Mouse (Mus musculus) heart, embryonic 12.5 days (tissue): ENCODE results near the gene Fstl4. TPM values are rescaled to one million over a fixed set of nuclear protein-coding genes. Genes with fewer than 3 reads are reported as not detected.
A peak's percentile ranks its signal among the peaks of the same experiment; 100 is the strongest.

Source experiments
- ATAC-seq: fragments of 200-750 bp; cut with Nextera tagmentation; 2 replicates; pipeline ENCODE4 v1.8.0; 2017; ENCODE audit warnings: moderate TSS enrichment, moderate library complexity; ENCODE audit not compliant: insufficient number of reproducible peaks, low FRiP score
- H3K27ac ChIP-seq: fragments of 300-500 bp; sonication (generic); 2 replicates; pipeline ENCODE4 v1.5.1; 2016; ENCODE audit warnings: mild to moderate bottlenecking, moderate library complexity; ENCODE audit not compliant: poor library complexity, severe bottlenecking
- H3K27me3 ChIP-seq: fragments of 300-500 bp; sonication (generic); replicated peaks from 2 replicates; pipeline ENCODE4 v1.6.1; 2016; ENCODE audit warnings: mild to moderate bottlenecking, moderate library complexity
- H3K36me3 ChIP-seq: fragments of 300-500 bp; sonication (generic); 2 replicates; pipeline ENCODE4 v1.6.1; 2016; ENCODE audit warnings: mild to moderate bottlenecking, moderate library complexity
- H3K4me1 ChIP-seq: fragments of 300-500 bp; sonication (generic); replicated peaks from 2 replicates; pipeline ENCODE4 v1.6.1; 2016; ENCODE audit warnings: mild to moderate bottlenecking
- H3K4me2 ChIP-seq: fragments of 300-500 bp; sonication (generic); 2 replicates; pipeline ENCODE4 v1.6.1; 2016; ENCODE audit warnings: mild to moderate bottlenecking, moderate library complexity
- H3K4me3 ChIP-seq: fragments of 300-500 bp; sonication (generic); 2 replicates; pipeline ENCODE4 v1.5.1; 2016; ENCODE audit warnings: mild to moderate bottlenecking
- H3K9ac ChIP-seq: fragments of 300-500 bp; sonication (generic); 2 replicates; pipeline ENCODE4 v1.6.1; 2016; ENCODE audit warnings: mild to moderate bottlenecking, moderate library complexity
- H3K9me3 ChIP-seq: fragments of 300-500 bp; sonication (generic); replicated peaks from 2 replicates; pipeline ENCODE4 v1.6.1; 2016; ENCODE audit warnings: mild to moderate bottlenecking, moderate library complexity
- WGBS: fragments of 180-500 bp; shearing (Covaris S2); methylation state at CpG from one replicate; pipeline ENCODE4 v1.1.7; 2016; 5-methylcytosine and 5-hydroxymethylcytosine counted together
- polyA plus RNA-seq: library from polyadenylated mRNA; unstranded; fragments of >200 nt; fragmentation: Nextera tagmentation; extraction: Ambion mirVana; gene quantifications from 2 replicates; pipeline ENCODE4 v1.2.1, GENCODE M21; 2016

Gene Fstl4
- polyA plus RNA-seq, 1 experiment from 2014 or later, result 14.8 TPM

DNA sequence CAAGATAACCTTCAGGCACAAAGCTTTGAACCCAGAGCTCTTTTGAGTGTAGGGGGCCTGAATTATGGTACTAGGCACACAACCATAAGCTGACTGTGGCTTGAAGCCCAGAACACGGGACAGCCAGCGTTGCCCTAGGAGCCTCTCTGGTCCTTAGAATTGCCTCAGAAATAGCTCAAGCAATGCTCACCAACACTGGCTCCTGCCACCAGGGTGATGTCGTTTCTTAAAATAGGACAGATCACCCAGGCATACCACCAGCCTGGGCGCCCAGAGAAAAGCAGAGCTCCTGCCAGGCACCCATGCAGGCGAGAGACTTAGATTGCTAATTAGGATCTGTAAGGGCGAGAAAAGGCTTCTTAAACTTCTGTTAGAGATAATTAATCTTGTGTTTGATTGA is 206.0 kb downstream of the Fstl4 start:
- Histone ChIP-seq H3K9me3 (no peaks in the 10 kb centered on the region), H3K4me1 (peaks cover 16% of the 10 kb centered on the region), H3K4me3 (no peak overlapping the region), H3K27me3 (no peaks in the 10 kb centered on the region), H3K27ac (peak overlapping the region; percentile 41), H3K9ac (no peak overlapping the region), H3K36me3 (no peaks in the 10 kb centered on the region), H3K4me2 (no peak overlapping the region)
- no peak for ATAC-seq
- 43% methylated on average over 6 of the region's 6 CpGs for WGBS

DNA sequence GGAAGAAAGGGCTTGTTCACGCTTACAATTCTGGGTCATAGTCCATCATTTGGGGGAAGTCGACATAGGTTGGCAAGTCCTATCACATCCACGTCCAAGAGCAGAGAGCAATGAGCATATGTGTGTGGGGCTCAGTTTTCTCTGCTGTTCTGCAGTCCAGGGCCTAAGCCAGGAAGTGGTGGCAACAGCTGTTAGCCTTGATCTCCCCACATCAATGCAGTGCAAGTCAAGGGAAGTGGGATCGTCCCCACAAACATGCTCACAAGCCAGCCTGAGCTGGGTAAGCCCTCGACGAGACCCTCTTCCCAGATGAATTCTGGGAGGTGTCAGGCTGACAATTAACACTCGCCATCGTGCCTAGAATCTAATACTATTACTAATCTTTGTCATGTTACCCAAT is 222.6 kb downstream of the Fstl4 start:
- 83% methylated on average over 8 of the region's 8 CpGs for WGBS
- H3K27ac ChIP-seq, result no peak overlapping the region
- H3K4me3 ChIP-seq, result no peak overlapping the region
- H3K9me3 ChIP-seq, result no peaks in the 10 kb centered on the region; the same call in 1 of the 2 replicates
- H3K4me2 ChIP-seq, result no peak overlapping the region
- no peak for ATAC-seq
- H3K27me3 ChIP-seq, result no peaks in the 10 kb centered on the region
- H3K9ac ChIP-seq, result no peak overlapping the region
- no peaks in the 10 kb centered on the region for H3K4me1 ChIP-seq
- H3K36me3 ChIP-seq, result no peaks in the 10 kb centered on the region

DNA sequence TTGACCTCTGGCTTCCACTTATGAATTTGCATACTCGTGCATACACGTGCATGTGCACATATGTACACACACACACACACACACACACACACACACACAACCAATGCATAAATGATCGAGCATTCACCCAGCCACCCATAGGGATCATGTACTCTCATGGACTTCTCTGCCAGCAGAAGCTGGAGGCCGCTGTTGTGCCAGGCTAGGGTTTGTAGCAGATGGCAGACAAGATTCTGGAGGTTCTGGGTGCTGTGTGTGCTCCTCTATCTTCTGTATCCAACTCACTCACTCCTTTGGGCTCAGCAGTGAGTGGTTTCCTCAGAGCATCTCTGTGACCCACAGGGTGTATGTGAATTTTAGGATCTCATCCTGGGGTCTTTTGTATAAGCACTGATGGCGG is 230.3 kb downstream of the Fstl4 start:
- H3K9me3 ChIP-seq, result 0 out of 2 replicates have a peak, but pooled peaks cover 5% of the 10 kb centered on the region
- no peaks in the 10 kb centered on the region for H3K36me3 ChIP-seq
- H3K4me2 ChIP-seq, result no peak overlapping the region
- H3K4me1 ChIP-seq, result 0 out of 2 replicates have a peak, but pooled peaks cover 3% of the 10 kb centered on the region
- H3K4me3 ChIP-seq, result no peak overlapping the region
- no peaks in the 10 kb centered on the region for H3K27me3 ChIP-seq
- no peak overlapping the region for H3K27ac ChIP-seq
- 84% methylated on average over 5 of the region's 5 CpGs for WGBS
- H3K9ac ChIP-seq, result no peak overlapping the region
- no peak for ATAC-seq

DNA sequence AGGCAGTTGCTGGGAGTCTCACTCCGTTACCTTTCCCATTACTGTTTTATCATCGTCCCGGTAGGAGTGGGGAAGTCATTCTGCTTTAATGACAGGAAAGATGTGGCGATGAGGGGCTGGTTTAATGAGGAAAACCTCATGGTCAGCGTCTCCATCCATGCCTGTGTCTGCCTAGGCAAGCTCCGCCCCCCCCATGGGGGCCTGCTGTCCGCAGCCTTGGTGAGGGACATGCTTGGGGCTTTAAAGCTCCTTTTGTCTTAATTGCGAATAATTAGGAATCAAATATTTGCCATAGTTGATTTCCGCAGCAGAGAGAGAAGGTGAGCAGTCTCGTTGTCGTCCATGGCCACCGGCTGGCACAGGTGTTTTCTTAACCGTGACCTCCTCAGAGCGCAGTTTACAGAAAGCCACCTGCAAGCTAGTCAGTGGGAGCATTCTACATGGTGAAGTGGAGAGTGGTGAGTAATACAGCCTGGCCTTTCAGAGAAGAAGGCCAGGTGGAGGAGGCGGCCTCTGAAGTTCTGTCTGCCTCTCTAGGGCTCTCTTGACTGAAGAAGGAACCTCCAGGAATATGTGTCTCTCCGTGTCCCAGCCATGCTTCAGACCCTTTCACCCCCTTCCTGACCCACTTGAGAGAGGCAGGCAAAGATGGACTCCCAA is 232.1 kb downstream of the Fstl4 start:
- 0 out of 2 replicates have a peak, but pooled peaks cover 5% of the 10 kb centered on the region for H3K9me3 ChIP-seq
- ATAC-seq, result no peak
- 0 out of 2 replicates have a peak, but pooled peaks cover 3% of the 10 kb centered on the region for H3K4me1 ChIP-seq
- H3K4me2 ChIP-seq, result no peak overlapping the region
- no peak overlapping the region for H3K27ac ChIP-seq
- no peak overlapping the region for H3K4me3 ChIP-seq
- no peaks in the 10 kb centered on the region for H3K27me3 ChIP-seq
- no peaks in the 10 kb centered on the region for H3K36me3 ChIP-seq
- no peak overlapping the region for H3K9ac ChIP-seq
- WGBS, result 81% methylated on average over 16 of the region's 16 CpGs

DNA sequence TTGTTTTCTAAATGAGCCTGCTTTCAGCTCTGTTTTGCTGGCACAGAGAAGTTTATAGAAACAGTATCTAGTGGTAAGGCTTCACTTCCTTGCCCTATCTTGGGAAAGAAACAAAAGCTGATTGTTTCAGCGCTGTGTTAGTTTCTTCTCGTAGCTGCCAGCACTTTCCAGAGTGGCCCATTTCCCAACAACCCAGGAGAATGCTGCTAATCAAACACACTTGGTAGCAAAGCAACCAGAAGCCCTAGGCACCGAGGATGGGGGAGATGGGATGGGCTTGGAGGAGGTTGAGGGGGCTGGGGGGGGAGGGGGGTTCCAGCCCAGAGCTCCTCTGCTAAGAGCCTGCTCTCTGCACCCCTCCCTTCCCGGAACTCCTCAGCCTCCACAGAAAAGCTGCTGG is 233.0 kb downstream of the Fstl4 start:
- no peak for ATAC-seq

DNA sequence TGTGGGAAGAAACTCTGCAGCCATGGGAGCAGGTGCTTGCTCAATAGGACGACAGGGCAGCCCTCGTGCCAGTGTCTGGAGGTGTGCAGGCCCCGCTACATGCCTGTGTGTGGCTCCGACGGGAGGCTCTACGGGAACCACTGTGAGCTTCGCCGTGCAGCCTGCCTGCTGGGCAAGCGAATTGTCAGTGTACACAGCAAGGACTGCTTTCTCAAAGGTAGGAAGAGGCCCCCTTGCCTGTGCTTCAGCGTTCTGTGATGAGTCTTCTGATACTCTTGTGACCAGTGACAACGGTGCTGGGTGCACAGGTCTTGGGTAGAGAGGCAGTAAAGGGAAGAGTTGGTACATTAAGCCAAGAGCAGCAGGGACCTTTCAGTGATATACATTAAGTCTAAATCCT is 235.8 kb downstream of the Fstl4 start:
- no peak overlapping the region for H3K27ac ChIP-seq
- ATAC-seq, result no peak
- no peak overlapping the region for H3K4me3 ChIP-seq
- H3K4me1 ChIP-seq, result peaks cover 8% of the 10 kb centered on the region; the same call in 1 of the 2 replicates
- 77% methylated on average over 11 of the region's 11 CpGs for WGBS
- 0 out of 2 replicates have a peak, but pooled peaks cover 5% of the 10 kb centered on the region for H3K9me3 ChIP-seq
- H3K36me3 ChIP-seq, result no peaks in the 10 kb centered on the region
- no peak overlapping the region for H3K4me2 ChIP-seq
- no peaks in the 10 kb centered on the region for H3K27me3 ChIP-seq
- no peak overlapping the region for H3K9ac ChIP-seq

More for the DNA sequence above, 233.0 kb downstream of the Fstl4 start:
- H3K36me3 ChIP-seq, result no peaks in the 10 kb centered on the region
- H3K4me1 ChIP-seq, result 0 out of 2 replicates have a peak, but pooled peaks cover 3% of the 10 kb centered on the region
- H3K4me2 ChIP-seq, result no peak overlapping the region
- 0 out of 2 replicates have a peak, but pooled peaks cover 5% of the 10 kb centered on the region for H3K9me3 ChIP-seq
- no peaks in the 10 kb centered on the region for H3K27me3 ChIP-seq
- no peak overlapping the region for H3K4me3 ChIP-seq
- H3K27ac ChIP-seq, result no peak overlapping the region
- WGBS, result 35% methylated on average over 4 of the region's 4 CpGs
- no peak overlapping the region for H3K9ac ChIP-seq

DNA sequence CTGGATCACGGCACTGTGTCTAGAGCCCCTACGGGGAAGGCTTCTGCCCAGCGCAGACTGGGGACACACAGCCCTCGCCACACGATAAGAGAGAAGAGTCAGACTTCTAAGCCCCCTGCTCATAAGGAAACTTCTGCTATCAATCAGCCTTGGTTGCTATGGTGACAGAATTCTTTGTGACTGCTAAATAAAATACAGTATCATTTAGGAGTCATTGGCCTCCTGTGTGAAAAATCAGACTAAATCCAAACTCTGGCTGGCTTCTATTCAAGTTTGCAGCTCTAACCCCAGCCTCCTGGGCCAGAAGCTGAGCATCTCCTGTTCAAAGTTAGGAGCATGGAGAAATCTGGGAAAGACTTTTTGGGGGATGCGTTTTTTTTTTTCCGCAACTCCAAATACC is 238.9 kb downstream of the Fstl4 start:
- H3K4me2 ChIP-seq, result no peak overlapping the region
- no peaks in the 10 kb centered on the region for H3K36me3 ChIP-seq
- H3K9me3 ChIP-seq, result 0 out of 2 replicates have a peak, but pooled peaks cover 5% of the 10 kb centered on the region
- no peak overlapping the region for H3K4me3 ChIP-seq
- no peaks in the 10 kb centered on the region for H3K27me3 ChIP-seq
- ATAC-seq, result no peak
- H3K27ac ChIP-seq, result no peak overlapping the region
- 57% methylated on average over 7 of the region's 7 CpGs for WGBS
- no peak overlapping the region for H3K9ac ChIP-seq
- peaks cover 4% of the 10 kb centered on the region; the same call in 1 of the 2 replicates for H3K4me1 ChIP-seq

DNA sequence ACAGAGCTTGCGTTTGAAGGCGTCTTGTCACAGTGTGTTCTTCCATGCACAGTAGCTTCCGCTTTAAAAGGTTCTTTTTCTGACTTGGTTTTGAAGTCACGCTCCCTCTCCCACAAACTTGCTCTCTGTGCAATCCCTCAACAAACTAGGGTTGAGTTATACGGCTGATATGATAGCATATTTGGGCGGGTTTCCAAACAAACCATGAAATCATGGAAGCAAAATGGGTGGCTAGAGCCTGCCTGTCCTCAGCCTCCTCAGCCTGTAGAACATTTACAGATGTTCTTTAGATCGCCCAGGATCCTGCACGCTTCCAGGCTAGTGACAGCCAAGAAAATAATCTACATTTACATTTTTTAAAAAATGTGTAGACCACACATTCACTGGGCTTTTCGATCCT is 239.4 kb downstream of the Fstl4 start:
- Histone ChIP-seq H3K27ac (no peak overlapping the region), H3K4me3 (no peak overlapping the region), H3K9me3 (0 out of 2 replicates have a peak, but pooled peaks cover 5% of the 10 kb centered on the region), H3K4me2 (no peak overlapping the region), H3K36me3 (no peaks in the 10 kb centered on the region), H3K4me1 (peaks cover 4% of the 10 kb centered on the region; the same call in 1 of the 2 replicates), H3K9ac (no peak overlapping the region), H3K27me3 (no peaks in the 10 kb centered on the region)
- 66% methylated on average over 9 of the region's 9 CpGs for WGBS
- ATAC-seq, result no peak

DNA sequence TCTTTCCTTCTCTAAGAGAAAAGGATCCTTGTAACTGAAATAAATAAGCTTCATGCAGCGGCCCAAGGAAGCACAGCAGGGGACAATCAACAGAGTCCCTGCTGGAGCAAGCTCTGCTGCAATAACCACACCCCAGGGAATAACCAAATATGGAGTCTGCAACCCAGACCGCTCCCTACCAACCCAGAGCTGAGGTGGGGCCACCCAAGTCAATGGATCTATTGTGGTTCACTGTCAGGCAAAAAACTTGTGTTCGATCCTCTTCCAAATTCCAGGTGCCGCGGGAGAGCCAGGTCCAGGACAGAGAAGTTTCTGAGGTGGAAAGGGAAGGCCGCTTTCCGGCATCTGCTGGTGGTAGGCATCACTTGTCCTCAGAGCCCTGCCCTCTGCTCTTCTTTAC is 245.2 kb downstream of the Fstl4 start:
- no peak for ATAC-seq

DNA sequence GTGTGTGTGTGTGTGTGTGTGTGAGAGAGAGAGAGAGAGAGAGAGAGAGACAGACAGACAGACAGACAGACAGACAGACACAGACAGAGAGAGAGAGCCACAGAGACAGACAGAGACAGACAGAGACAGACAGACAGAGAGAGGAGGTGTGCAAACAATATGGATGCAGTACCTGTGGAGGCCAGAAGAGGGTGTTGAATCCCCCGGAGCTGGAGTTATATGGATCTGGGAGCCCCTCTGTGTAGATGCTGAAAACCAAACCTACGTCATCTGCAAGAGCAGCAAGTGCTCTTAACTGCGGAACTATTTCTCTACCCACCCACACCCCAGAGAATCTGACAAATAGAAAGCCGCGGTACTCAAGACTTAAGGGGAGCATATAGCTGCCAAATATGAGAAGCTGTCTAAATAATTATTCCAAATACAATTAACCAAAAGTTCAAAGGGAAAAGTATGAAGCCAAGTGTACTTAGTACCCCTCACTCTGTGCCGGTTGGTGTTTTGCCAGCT is 247.6 kb downstream of the Fstl4 start:
- H3K4me3 ChIP-seq, result no peak overlapping the region
- no peak overlapping the region for H3K4me2 ChIP-seq
- no peaks in the 10 kb centered on the region for H3K36me3 ChIP-seq
- no peaks in the 10 kb centered on the region; the same call in 1 of the 2 replicates for H3K4me1 ChIP-seq
- H3K9ac ChIP-seq, result no peak overlapping the region
- 76% methylated on average over 6 of the region's 6 CpGs for WGBS
- no peak for ATAC-seq
- no peak overlapping the region for H3K27ac ChIP-seq
- H3K27me3 ChIP-seq, result no peaks in the 10 kb centered on the region
- no peaks in the 10 kb centered on the region for H3K9me3 ChIP-seq

More for the DNA sequence above, 245.2 kb downstream of the Fstl4 start:
- Histone ChIP-seq H3K4me2 (no peak overlapping the region), H3K4me3 (no peak overlapping the region), H3K27me3 (no peaks in the 10 kb centered on the region), H3K4me1 (no peaks in the 10 kb centered on the region; the same call in 1 of the 2 replicates), H3K36me3 (no peaks in the 10 kb centered on the region), H3K27ac (no peak overlapping the region), H3K9ac (no peak overlapping the region), H3K9me3 (no peaks in the 10 kb centered on the region)
- WGBS, result 58% methylated on average over 7 of the region's 7 CpGs

DNA sequence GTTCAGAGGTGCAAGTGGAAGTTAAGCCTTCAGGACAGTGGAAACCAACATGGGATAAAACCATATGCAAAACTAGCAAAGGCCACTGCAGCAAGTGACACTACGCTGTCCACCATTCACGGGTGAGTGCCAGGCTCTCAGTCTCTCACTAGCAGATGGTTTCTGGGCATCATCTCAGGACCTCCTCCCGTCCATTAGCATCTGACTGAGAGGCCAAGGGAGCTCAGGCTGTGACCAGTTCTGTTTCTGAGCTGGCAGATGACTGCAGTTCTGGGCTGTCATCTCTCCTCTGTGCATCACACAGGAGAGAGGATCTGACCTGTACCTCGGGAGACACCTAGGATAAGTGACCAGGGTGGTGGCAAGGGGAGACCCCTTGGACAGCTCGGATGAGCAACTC is 249.5 kb downstream of the Fstl4 start:
- H3K27me3 ChIP-seq, result no peaks in the 10 kb centered on the region
- ATAC-seq, result no peak
- no peaks in the 10 kb centered on the region for H3K9me3 ChIP-seq
- H3K9ac ChIP-seq, result no peak overlapping the region
- H3K36me3 ChIP-seq, result no peaks in the 10 kb centered on the region
- no peak overlapping the region for H3K4me3 ChIP-seq
- no peak overlapping the region for H3K27ac ChIP-seq
- 74% methylated on average over 5 of the region's 5 CpGs for WGBS
- no peaks in the 10 kb centered on the region; the same call in 1 of the 2 replicates for H3K4me1 ChIP-seq
- H3K4me2 ChIP-seq, result no peak overlapping the region
